Mouse (Mus musculus) layer of hippocampus, adult 2 months (tissue): ENCODE results near the gene Dr1. TPM values are rescaled to one million over a fixed set of nuclear protein-coding genes. Genes with fewer than 3 reads are reported as not detected.
"Not testable (repeated sequence)": the region's sequence is repeated elsewhere in the genome, so short reads cannot be mapped to it uniquely, and the experiment has no call there.

Source experiments
- DNase-seq, 2 experiments: peaks; one replicate each; pipeline ENCODE4 v3.0.0; 2022; ENCODE audit warnings: low spot score in 2 of 2
- H3K27ac ChIP-seq: fragments of 200-600 bp; 2 replicates; pipeline ENCODE4 v1.8.1; 2022
- H3K4me3 ChIP-seq: fragments of 200-600 bp; 2 replicates; pipeline ENCODE4 v1.8.1; 2022; ENCODE audit warnings: mild to moderate bottlenecking
- CTCF ChIP-seq: fragments of 200-600 bp; conservative IDR thresholded peaks from 2 replicates; pipeline ENCODE4 v1.8.1; 2022; ENCODE audit warnings: antibody characterized with exemption, mild to moderate bottlenecking, moderate library complexity
- long read RNA-seq, 2 experiments: library from polyadenylated mRNA; stranded (forward); transcript quantifications; one replicate each; pipeline ENCODE4 v2.0.0; 2021; ENCODE audit warnings: borderline mapping rate in 2 of 2
- total RNA-seq, 2 experiments: library from RNA; stranded (reverse); gene quantifications; 2 replicates each; pipeline ENCODE4 v1.2.3; 2021

Dr1 gene
- 10 to 100 TPM; 40.2 to 42.8 TPM for total RNA-seq
- long read RNA-seq, experiment 1, transcript Dr1-201 (3 exons, 3,085 nt): major isoform, 32 of 35 reads
- long read RNA-seq, experiment 1, partial matches to known transcripts: 0 of 35 reads
- long read RNA-seq, experiment 1, other reads (novel, unspliced or antisense): 3 of 35 reads
- long read RNA-seq, experiment 2, transcript Dr1-201 (3 exons, 3,085 nt): major isoform, 50 of 54 reads
- long read RNA-seq, experiment 2, partial matches to known transcripts: 0 of 54 reads
- long read RNA-seq, experiment 2, other reads (novel, unspliced or antisense): 4 of 54 reads

- TF ChIP-seq CTCF: no peak
- peak within 1 kb of the TSS; percentile 99 for H3K4me3 ChIP-seq
- peak; percentile 85 to 86 for DNase-seq
- H3K27ac ChIP-seq: peak within 1 kb of the TSS; percentile 92
Measured at GRCm38 (mm10) chr5:108268127-108269062, at the start of gene Dr1. Dr1 (plus strand) TSS chr5:108268897.

GRCm38 (mm10) chr5:108224077-108224476 is 44.6 kb upstream of the Dr1 start:
- no peak overlapping the region for H3K27ac ChIP-seq
- no peak for DNase-seq
- no peak overlapping the region for H3K4me3 ChIP-seq
- no peak for TF ChIP-seq CTCF

GRCm38 (mm10) chr5:108226159-108226558 is 42.5 kb upstream of the Dr1 start:
- H3K4me3 ChIP-seq: no peak overlapping the region
- no peak overlapping the region for H3K27ac ChIP-seq
- TF ChIP-seq CTCF: no peak
- no peak for DNase-seq

DNA sequence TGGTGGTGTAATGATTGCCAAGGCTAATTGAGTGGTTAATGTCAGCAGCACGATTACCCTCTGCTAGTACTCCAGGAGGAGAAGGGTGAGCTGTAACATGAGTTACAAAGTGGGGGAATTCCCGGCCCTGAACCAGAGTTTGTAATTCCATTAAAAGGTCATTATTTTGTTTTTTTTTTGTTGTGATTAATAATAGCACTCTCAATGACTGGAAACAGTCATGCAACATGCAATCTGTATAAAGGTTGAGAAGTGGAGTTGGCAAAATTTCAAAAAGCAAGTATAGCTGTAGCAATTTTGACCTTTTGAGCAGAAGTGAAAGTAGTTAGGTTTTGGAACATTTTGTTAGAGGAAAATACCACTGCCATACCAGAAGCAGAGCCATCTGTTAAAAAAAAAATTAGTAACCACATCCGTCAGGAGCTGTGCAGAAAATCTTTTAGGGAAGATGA is 22.4 kb upstream of the Dr1 start:
- Histone ChIP-seq H3K27ac (peak overlapping the region; percentile 43; the same call in 1 of the 2 replicates), H3K4me3 (no peak overlapping the region)
- peak in 1 of 2 experiments; percentile 27 for DNase-seq
- TF ChIP-seq CTCF: no peak

GRCm38 (mm10) chr5:108250033-108250432 is 18.7 kb upstream of the Dr1 start:
- TF ChIP-seq CTCF: no peak
- Histone ChIP-seq H3K4me3 (no peak overlapping the region), H3K27ac (no peak overlapping the region)
- no peak for DNase-seq

- Histone ChIP-seq H3K27ac (no peak overlapping the region), H3K4me3 (no peak overlapping the region)
- no peak for DNase-seq
- TF ChIP-seq CTCF: no peak
Measured at GRCm38 (mm10) chr5:108255259-108255658, 13.4 kb upstream of the Dr1 start.

DNA sequence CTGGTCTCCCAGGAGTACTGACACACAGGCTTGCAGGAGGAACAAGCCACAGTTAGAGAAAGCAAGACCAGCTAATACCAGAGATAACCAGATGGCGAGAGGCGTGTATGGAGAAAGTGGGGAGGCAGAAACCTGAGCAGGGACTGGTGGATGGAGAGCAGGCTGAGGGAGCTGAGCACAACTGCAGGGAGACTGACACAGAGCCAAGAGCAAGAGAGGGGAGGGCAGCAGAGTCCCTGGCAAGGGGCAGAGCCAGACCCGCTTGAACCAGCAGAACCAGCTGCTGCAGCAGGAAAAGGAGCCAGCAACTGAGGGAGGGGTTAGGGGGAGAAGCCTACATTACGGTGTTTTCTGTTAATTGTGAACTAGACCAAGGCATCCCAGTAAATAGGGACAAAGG is 6.0 kb upstream of the Dr1 start:
- H3K4me3 ChIP-seq: peak overlapping the region; percentile 20; the same call in 1 of the 2 replicates
- peak; percentile 29 to 54 for DNase-seq
- TF ChIP-seq CTCF: no peak
- peak overlapping the region; percentile 79 for H3K27ac ChIP-seq

DNA sequence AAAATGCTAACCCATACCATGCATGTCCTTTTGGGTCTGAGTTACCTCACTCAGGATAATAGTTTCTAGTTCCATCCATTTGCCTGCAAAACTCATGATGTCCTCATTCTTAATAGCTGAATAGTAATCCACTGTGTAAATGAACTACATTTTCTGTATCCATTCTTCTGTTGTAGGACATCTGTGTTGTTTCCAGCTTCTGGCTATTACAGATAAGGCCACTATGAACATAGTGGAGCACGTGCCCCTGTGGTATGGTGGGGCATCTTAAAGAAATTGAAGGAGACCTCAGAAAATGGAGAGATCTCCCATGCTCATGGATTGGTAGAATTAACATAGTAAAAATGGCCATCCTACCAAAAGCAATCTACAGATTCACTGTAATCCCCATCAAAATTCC is 4.9 kb upstream of the Dr1 start:
- H3K4me3 ChIP-seq, DNase-seq: not testable (repeated sequence)

DNA sequence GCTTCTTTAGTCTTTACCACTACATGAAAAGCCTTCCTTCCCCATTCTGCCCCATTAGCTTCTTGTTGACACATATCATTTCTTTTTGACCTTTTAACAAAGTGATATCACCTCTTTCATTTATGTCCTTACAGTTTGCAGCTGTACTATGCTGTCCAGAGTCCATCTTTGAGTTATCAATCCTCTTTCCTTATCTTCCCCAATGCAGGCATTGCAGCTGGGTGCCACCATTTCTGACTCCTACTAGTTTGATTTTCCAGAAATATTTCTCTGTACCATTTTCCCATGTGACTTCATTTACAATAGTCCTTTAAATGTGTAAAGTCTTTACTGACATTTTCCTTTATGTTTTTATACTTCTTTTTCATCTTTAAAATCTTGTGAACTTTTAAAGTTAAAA is 1.7 kb upstream of the Dr1 start:
- no peak for DNase-seq

More for the DNA sequence above, 4.9 kb upstream of the Dr1 start:
- H3K27ac ChIP-seq: not testable (repeated sequence)

DNA sequence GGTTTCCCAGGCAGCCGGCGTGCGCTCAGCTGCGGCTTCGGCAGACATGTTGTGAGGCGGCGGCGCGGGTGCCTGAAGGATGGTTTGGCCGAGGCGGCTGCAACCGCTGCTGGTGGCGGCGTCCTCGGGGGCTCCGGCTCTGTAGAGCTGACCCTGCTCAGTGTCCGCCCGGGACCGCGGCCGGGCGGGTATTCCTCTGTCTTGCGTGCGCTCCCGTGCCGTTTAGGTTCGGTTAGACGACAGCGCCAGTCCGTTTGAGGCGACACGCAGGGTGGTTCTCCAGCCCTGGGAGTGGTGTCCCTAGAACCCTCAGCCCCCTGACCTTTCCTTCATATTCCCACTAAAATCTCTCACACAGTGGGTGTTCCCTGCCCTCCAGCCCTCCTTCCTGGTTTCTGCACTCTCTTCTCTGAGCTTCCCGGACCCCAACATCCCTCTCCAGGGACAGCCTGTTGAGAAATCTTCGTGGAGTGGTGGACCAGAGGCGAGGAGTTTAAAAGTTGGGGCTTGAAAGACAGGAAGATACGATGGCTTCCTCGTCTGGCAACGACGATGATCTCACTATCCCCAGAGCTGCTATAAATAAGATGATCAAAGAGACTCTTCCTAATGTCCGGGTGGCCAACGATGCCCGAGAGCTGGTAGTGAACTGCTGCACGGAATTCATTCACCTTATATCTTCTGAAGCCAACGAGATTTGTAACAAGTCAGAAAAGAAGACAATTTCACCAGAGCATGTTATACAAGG is 540 bp downstream of the Dr1 start:
- peak overlapping the region; percentile 99 for H3K4me3 ChIP-seq
- H3K27ac ChIP-seq: peak overlapping the region; percentile 92
- TF ChIP-seq CTCF: no peak
- peak in 1 of 2 experiments; percentile 23 for DNase-seq

More for the DNA sequence above, 1.7 kb upstream of the Dr1 start:
- TF ChIP-seq CTCF: no peak
- no peak overlapping the region for H3K27ac ChIP-seq
- no peak overlapping the region for H3K4me3 ChIP-seq

DNA sequence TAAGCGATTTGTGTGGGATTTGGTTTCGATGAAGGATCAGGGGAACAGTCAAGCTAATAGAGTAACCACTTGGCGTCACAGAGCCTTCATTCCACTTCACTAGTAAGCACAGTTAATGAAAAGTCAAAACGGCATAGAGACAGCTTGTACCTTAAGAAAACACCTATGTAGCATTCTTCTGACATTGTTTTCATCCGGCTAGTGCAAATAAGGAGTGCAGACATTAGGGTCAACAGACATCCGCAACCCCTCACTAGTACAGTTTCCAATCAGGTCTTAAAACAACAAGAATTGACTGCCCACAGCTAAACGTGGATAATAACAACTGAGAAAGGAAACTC is 1.1 kb downstream of the Dr1 start:
- Histone ChIP-seq H3K27ac (peak overlapping the region; percentile 92), H3K4me3 (peak overlapping the region; percentile 99)
- no peak for TF ChIP-seq CTCF

DNA sequence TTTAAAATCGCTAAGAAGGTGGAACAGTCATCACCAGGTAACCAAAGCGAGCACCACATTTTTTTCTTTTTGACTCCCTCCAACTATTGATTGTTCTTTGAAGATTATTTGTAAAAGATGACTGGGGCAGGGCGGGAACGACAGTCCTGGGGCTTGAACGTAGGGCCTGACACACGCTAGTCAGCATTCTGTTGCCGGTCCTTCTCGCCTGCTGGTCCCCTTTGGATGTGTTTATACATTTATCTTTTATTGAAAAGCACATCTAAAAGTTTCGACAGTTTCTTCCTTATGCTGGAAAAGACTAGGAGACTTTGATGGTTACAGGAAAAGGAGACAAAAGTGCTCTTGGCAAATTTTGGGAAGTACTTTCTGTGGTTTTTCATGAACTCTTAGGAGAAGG is 1.7 kb downstream of the Dr1 start:
- peak overlapping the region; percentile 99 for H3K4me3 ChIP-seq
- H3K27ac ChIP-seq: peak overlapping the region; percentile 92; the same call in 1 of the 2 replicates
- no peak for DNase-seq
- no peak for TF ChIP-seq CTCF

More for the DNA sequence above, 1.1 kb downstream of the Dr1 start:
- DNase-seq: no peak

DNA sequence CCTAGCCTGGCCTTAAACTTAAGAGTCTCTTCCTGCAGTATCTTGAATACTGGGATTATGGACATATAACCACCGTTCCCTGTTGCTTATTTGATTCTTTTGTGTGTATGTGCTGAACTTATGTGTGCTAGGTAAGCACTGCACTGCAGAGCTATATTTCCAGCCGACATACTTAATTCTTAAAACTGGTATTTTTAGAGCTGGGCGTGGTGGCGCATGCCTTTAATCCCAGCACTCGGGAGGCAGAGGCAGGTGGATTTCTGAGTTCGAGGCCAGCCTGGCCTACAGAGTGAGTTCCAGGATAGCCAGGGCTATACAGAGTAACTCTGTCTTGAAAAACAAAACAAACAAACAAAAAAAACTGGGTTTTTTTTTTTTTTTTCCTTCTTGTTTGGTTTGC is 2.6 kb downstream of the Dr1 start:
- Histone ChIP-seq H3K4me3 (peak overlapping the region; percentile 99), H3K27ac (peak overlapping the region; percentile 29; the same call in 1 of the 2 replicates)
- not testable (repeated sequence) for DNase-seq
